Mouse (Mus musculus): ENCODE results near the gene Ebf1. TPM values are rescaled to one million over a fixed set of nuclear protein-coding genes. Genes with fewer than 3 reads are reported as not detected.

Gene Ebf1
- polyA plus RNA-seq, 1 experiment = not detected

- no peak for TF ChIP-seq GATA1 (IDR thresholded peaks at IDR 0.05; ENCODE audit: low read length)
- TF ChIP-seq TAL1 (IDR thresholded peaks at IDR 0.05; ENCODE audit: low read length) = no peak
- Histone ChIP-seq H3K9me3 (ENCODE audit: control insufficient read depth, low read length) (no peaks in the 10 kb centered on the region), H3K4me1 (ENCODE audit: control insufficient read depth) (no peaks in the 10 kb centered on the region), H3K4me3 (replicated peaks) (no peak overlapping the region), H3K36me3 (ENCODE audit: control insufficient read depth) (no peaks in the 10 kb centered on the region), H3K27me3 (ENCODE audit: control insufficient read depth) (no peaks in the 10 kb centered on the region)
These were observed 197.7 kb downstream of the Ebf1 start for GRCm38 (mm10) chr11:44814847-44815246.

GRCm38 (mm10) chr11:44815991-44816390, 198.9 kb downstream of the Ebf1 start:
- Histone ChIP-seq H3K27me3 (ENCODE audit: control insufficient read depth) (no peaks in the 10 kb centered on the region), H3K36me3 (ENCODE audit: control insufficient read depth) (no peaks in the 10 kb centered on the region), H3K4me3 (replicated peaks) (no peak overlapping the region), H3K4me1 (ENCODE audit: control insufficient read depth) (no peaks in the 10 kb centered on the region), H3K9me3 (ENCODE audit: control insufficient read depth, low read length) (no peaks in the 10 kb centered on the region)
- TF ChIP-seq TAL1 (IDR thresholded peaks at IDR 0.05; ENCODE audit: low read length) = no peak
- TF ChIP-seq GATA1 (IDR thresholded peaks at IDR 0.05; ENCODE audit: low read length) = 0 out of 2 replicates have a peak, but pooled peaks have one; percentile 21

- Histone ChIP-seq H3K36me3 (ENCODE audit: control insufficient read depth) (no peaks in the 10 kb centered on the region), H3K4me3 (replicated peaks) (no peak overlapping the region), H3K27me3 (ENCODE audit: control insufficient read depth) (no peaks in the 10 kb centered on the region), H3K4me1 (ENCODE audit: control insufficient read depth) (no peaks in the 10 kb centered on the region), H3K9me3 (ENCODE audit: control insufficient read depth, low read length) (no peaks in the 10 kb centered on the region)
- TF ChIP-seq GATA1 (IDR thresholded peaks at IDR 0.05; ENCODE audit: low read length) = no peak
- TF ChIP-seq TAL1 (IDR thresholded peaks at IDR 0.05; ENCODE audit: low read length) = no peak
These were observed 205.2 kb downstream of the Ebf1 start for GRCm38 (mm10) chr11:44822312-44822711.

GRCm38 (mm10) chr11:44832227-44832939, 215.3 kb downstream of the Ebf1 start:
- no peak for TF ChIP-seq TAL1 (IDR thresholded peaks at IDR 0.05; ENCODE audit: low read length)
- TF ChIP-seq GATA1 (IDR thresholded peaks at IDR 0.05; ENCODE audit: low read length) = no peak
- no peaks in the 10 kb centered on the region for H3K9me3 ChIP-seq (ENCODE audit: control insufficient read depth, low read length)
- H3K4me3 ChIP-seq (replicated peaks) = no peak overlapping the region
- H3K27me3 ChIP-seq (ENCODE audit: control insufficient read depth) = peaks cover 17% of the 10 kb centered on the region
- H3K4me1 ChIP-seq (ENCODE audit: control insufficient read depth) = no peaks in the 10 kb centered on the region
- H3K36me3 ChIP-seq (ENCODE audit: control insufficient read depth) = no peaks in the 10 kb centered on the region

GRCm38 (mm10) chr11:44832940-44833254, 215.8 kb downstream of the Ebf1 start:
- no peak for TF ChIP-seq TAL1 (IDR thresholded peaks at IDR 0.05; ENCODE audit: low read length)
- TF ChIP-seq GATA1 (IDR thresholded peaks at IDR 0.05; ENCODE audit: low read length) = no peak
- H3K27me3 ChIP-seq (ENCODE audit: control insufficient read depth) = peaks cover 17% of the 10 kb centered on the region
- no peak overlapping the region for H3K4me3 ChIP-seq (replicated peaks)
- H3K4me1 ChIP-seq (ENCODE audit: control insufficient read depth) = no peaks in the 10 kb centered on the region
- H3K36me3 ChIP-seq (ENCODE audit: control insufficient read depth) = no peaks in the 10 kb centered on the region
- H3K9me3 ChIP-seq (ENCODE audit: control insufficient read depth, low read length) = no peaks in the 10 kb centered on the region

- TF ChIP-seq GATA1 (IDR thresholded peaks at IDR 0.05; ENCODE audit: low read length) = no peak
- no peak for TF ChIP-seq TAL1 (IDR thresholded peaks at IDR 0.05; ENCODE audit: low read length)
- Histone ChIP-seq H3K4me1 (ENCODE audit: control insufficient read depth) (no peaks in the 10 kb centered on the region), H3K36me3 (ENCODE audit: control insufficient read depth) (no peaks in the 10 kb centered on the region), H3K27me3 (ENCODE audit: control insufficient read depth) (peaks cover 17% of the 10 kb centered on the region), H3K9me3 (ENCODE audit: control insufficient read depth, low read length) (no peaks in the 10 kb centered on the region), H3K4me3 (replicated peaks) (no peak overlapping the region)
These were observed 216.4 kb downstream of the Ebf1 start for GRCm38 (mm10) chr11:44833351-44833996.

GRCm38 (mm10) chr11:44835166-44835565, 218.0 kb downstream of the Ebf1 start:
- H3K36me3 ChIP-seq (ENCODE audit: control insufficient read depth) = no peaks in the 10 kb centered on the region
- peaks cover 17% of the 10 kb centered on the region for H3K27me3 ChIP-seq (ENCODE audit: control insufficient read depth)
- H3K4me3 ChIP-seq (replicated peaks) = no peak overlapping the region
- no peaks in the 10 kb centered on the region for H3K4me1 ChIP-seq (ENCODE audit: control insufficient read depth)
- TF ChIP-seq GATA1 (IDR thresholded peaks at IDR 0.05; ENCODE audit: low read length) (no peak), TAL1 (IDR thresholded peaks at IDR 0.05; ENCODE audit: low read length) (no peak)
- H3K9me3 ChIP-seq (ENCODE audit: control insufficient read depth, low read length) = no peaks in the 10 kb centered on the region

- Histone ChIP-seq H3K27me3 (ENCODE audit: control insufficient read depth) (peaks cover 11% of the 10 kb centered on the region; the same call in 1 of the 2 replicates), H3K4me3 (replicated peaks) (no peak overlapping the region), H3K4me1 (ENCODE audit: control insufficient read depth) (no peaks in the 10 kb centered on the region), H3K9me3 (ENCODE audit: control insufficient read depth, low read length) (no peaks in the 10 kb centered on the region), H3K36me3 (ENCODE audit: control insufficient read depth) (no peaks in the 10 kb centered on the region)
- TF ChIP-seq GATA1 (IDR thresholded peaks at IDR 0.05; ENCODE audit: low read length) (no peak), TAL1 (IDR thresholded peaks at IDR 0.05; ENCODE audit: low read length) (no peak)
These were observed 220.5 kb downstream of the Ebf1 start for GRCm38 (mm10) chr11:44837592-44837991.

GRCm38 (mm10) chr11:44841127-44842056, 224.3 kb downstream of the Ebf1 start:
- Histone ChIP-seq H3K9me3 (ENCODE audit: control insufficient read depth, low read length) (no peaks in the 10 kb centered on the region), H3K4me1 (ENCODE audit: control insufficient read depth) (no peaks in the 10 kb centered on the region), H3K36me3 (ENCODE audit: control insufficient read depth) (no peaks in the 10 kb centered on the region), H3K4me3 (replicated peaks) (no peak overlapping the region), H3K27me3 (ENCODE audit: control insufficient read depth) (no peaks in the 10 kb centered on the region)
- TF ChIP-seq GATA1 (IDR thresholded peaks at IDR 0.05; ENCODE audit: low read length) (no peak), TAL1 (IDR thresholded peaks at IDR 0.05; ENCODE audit: low read length) (no peak)

All from erythroblast, embryonic 14.5 days (primary cell).